Mouse (Mus musculus) olfactory bulb, adult 2 months (tissue): ENCODE data around the gene Ptov1.

Experiments
- CTCF ChIP-seq: fragments of 200-500 bp; IDR thresholded peaks from 2 replicates; pipeline ENCODE4 v1.5.1; 2012; ENCODE audit warnings: low read depth, mild to moderate bottlenecking, low read length, moderate library complexity; ENCODE audit not compliant: insufficient read depth
- POLR2A ChIP-seq: fragments of 200-500 bp; IDR thresholded peaks from 2 replicates; pipeline ENCODE4 v1.6.1; 2012; ENCODE audit warnings: mild to moderate bottlenecking, low read depth, low read length, moderate library complexity; ENCODE audit not compliant: insufficient read depth

DNA sequence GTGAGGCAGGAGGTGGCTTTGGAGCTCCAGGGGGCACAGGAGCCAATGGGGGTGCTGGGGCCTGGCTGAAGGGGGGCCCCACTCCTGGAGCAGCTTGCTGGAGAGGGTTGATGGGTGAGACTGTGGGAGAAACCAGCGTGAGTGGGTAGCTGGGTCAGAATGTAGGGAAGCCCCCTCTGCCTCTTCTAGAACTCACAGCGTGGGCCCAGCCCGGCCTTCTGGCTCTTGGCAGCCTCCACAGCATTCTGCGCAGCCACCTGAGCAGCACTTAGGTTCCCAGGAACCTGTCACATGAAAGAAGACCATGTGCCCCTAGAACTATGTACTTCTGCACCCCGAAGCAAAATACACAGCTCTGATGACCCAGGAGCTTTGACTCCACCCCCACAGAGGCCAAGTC, 15.0 kb upstream of the Ptov1 start:
- TF ChIP-seq POLR2A (no peak), CTCF (no peak)
